Mouse (Mus musculus): ENCODE results near the gene Cacna2d2.

Gene Cacna2d2

GRCm38 (mm10) chr9:107541474-107542351, 142.3 kb downstream of the Cacna2d2 start, which contains the start of the genes Cyb561d2 and Nprl2:
Gene Cyb561d2, minus strand, starts transcription at chr9:107542193.
Gene Nprl2, plus strand, starts transcription at chr9:107542226.
- DNase-seq, result peak; percentile 95 to 97

- DNase-seq, result no peak
These were observed 142.9 kb downstream of the Cacna2d2 start for GRCm38 (mm10) chr9:107542352-107542686.

- peak; percentile 41 to 57 for DNase-seq
These were observed 143.3 kb downstream of the Cacna2d2 start for GRCm38 (mm10) chr9:107542721-107543120.

DNA sequence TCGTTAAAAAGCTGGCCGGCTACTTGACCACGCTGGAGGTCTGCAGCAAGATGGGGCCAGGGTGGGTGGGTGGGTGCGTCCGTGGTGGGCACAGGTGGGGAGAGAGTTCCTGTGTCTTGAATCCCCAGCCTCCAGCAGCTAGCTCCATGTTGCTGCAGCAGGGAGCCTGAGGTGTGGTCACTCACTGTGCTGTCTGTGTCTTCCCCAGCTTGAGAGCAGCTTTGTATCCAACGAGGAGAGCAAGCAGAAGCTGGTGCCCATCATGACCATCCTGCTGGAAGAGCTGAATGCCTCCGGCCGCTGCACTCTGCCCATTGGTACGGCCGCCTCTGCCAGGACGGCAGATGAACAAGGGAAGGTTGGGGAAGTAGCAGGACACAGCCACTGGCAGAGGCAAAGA, 143.9 kb downstream of the Cacna2d2 start:
- DNase-seq, result no peak

- no peak for DNase-seq
These were observed 144.8 kb downstream of the Cacna2d2 start for GRCm38 (mm10) chr9:107544196-107544700.

DNA sequence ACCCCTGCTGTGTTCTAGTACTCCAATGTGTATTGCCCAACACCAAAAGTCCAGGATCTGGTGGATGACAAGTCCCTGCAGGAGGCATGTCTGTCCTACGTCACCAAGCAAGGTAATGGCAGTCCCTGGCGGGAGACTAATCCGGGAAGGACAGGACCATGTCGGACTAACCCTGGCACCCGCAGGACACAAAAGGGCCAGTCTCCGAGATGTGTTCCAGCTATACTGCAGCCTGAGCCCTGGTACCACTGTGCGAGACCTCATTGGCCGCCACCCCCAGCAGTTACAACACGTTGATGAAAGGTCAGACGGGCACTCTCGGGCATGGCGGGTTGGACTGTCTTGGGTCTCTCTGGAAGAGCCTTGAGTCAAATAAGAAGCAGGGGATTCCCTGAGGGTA, 145.3 kb downstream of the Cacna2d2 start:
- DNase-seq, result no peak

- no peak for DNase-seq
These were observed 145.8 kb downstream of the Cacna2d2 start for GRCm38 (mm10) chr9:107545199-107545598.

DNA sequence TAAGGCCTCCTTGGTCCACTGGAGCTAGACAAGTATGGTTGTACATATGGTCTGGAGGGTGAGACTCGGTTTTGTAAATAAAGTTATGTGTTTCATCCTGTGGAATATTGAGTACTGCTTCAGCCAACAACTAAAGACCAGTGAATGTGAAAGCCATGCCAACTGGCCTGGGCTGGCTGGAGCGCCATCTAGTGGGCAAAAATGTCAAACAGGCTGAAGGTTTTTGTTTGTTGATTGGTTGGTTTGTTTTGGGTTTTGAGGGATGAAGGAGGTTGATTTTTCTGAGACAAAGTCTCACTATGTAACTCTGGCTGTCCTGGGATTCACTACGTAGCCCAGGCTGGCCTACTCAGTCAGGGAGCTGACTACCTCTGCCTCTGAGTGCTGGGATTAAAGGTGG, 146.2 kb downstream of the Cacna2d2 start:
- peak; percentile 88 to 89 for DNase-seq

- DNase-seq, result peak; percentile 95 to 97
These were observed 147.6 kb downstream of the Cacna2d2 start, which contains the start of gene Zmynd10 for GRCm38 (mm10) chr9:107547026-107547425. Gene Zmynd10, plus strand, starts transcription at chr9:107547298.

GRCm38 (mm10) chr9:107547957-107548356, 148.5 kb downstream of the Cacna2d2 start:
- no peak for DNase-seq

DNA sequence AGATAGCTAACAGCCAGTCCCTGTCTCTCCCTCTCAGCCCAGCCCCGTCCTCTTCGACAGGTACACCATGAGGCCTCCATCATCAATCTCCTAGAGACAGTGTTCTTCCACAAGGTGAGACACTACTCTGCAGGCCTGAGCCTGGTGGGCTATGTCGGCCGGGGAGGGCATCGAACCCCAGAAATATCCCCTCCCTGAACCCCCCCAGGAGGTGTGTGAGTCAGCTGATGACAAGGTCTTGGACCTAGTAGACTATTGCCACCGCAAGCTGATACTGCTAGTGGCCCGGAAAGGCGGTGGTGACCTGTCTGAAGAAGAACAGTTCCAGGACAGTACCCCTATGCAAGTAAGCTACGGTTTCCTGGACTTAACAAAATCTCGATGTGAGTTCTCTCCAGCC, 149.4 kb downstream of the Cacna2d2 start:
- DNase-seq, result no peak

DNA sequence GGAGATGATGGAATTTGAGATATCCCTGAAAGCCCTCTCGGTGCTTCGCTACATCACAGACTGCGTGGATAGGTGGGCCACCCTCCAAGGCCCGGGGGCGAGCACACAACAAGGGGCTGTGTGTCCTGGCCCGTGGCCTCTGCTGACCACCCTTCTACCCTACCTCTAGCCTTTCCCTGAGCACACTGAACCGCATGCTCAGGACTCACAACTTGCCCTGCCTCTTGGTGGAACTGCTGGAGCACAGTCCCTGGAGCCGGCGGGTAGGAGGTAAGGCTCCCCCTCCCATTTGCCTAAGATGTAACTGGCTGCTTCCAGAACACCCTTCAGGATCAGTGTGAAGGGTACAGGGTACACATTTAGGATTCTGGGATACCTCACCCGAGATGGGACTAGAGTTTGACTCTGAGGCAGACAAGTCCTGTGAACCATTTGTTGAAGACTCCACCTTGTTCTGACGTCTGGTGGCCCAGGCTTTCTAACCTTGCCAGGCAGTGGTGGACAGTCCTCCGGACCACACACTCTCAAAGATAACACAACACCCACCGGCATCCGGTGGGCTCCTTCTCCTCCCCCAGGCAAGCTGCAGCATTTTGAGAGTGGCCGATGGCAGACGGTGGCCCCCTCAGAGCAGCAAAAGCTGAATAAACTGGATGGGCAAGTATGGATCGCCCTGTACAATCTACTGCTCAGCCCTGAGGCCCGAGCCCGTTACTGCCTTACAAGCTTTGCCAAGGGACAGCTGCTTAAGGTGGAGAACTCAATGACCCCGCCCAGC, 150.1 kb downstream of the Cacna2d2 start:
- no peak for DNase-seq

DNA sequence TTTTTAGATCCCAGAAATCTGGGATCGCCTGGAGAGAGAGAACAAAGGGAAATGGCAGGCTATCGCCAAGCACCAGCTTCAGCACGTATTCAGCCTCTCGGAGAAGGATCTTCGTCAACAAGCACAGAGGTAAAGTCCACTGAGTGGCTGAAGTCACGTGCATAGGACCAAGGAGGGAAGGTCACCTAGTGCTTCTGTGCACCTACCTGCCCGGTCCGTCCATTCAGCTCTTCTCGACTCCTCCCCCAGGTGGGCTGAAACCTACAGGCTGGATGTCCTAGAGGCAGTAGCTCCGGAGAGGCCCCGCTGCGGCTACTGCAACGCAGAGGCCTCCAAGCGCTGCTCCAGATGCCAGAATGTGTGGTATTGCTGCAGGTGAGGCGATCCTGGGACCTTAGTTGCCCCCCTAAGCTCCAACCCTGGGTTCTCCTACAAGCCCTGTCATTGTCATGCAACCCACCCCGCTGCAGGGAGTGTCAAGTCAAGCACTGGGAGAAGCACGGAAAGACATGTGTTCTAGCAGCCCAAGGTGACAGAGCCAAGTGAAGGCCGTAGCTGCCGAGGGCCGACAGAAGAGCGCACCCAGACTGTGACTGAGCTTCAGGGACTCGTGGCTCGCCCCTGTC, 151.2 kb downstream of the Cacna2d2 start:
- DNase-seq, result peak; percentile 46 to 70

DNA sequence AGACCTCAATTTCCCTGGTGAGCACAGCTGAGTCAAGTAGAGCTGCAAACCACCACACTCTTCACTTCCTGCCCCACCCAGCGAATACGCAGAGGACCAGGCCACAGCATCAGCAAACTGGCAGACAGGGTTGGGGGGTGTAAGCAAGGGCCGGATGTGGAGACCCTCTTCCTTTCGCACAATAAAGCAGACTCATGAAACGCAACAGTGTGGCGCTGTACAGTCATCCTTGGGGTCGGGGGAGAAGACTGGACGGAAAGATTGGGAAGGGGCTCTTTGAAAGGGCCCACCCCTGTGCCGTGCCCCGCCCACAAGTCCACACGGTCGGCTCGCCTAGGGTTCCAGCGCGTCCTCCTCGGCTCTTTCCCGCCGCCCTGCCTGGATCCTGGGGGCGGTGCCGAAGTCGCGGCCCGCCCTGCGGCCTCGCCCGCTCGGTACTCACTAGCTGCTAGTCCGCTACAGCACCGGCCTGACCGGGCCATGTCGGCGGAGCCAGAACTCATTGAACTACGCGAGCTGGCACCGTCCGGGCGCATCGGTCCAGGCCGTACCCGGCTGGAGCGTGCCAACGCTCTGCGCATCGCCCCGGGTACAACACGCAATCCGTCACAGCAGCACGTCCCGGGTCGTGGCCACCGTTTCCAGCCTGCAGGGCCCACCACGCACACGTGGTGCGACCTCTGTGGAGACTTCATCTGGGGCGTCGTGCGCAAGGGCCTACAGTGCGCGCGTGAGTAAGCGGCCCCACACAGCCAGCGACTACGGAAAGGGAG, 151.9 kb downstream of the Cacna2d2 start, which contains the start of gene Rassf1:
Gene Rassf1 (plus strand): TSS at position 439 of the 773 bp plus-strand sequence.
- peak; percentile 81 to 87 for DNase-seq

- DNase-seq, result peak; percentile 37 to 59
These were observed 152.5 kb downstream of the Cacna2d2 start for GRCm38 (mm10) chr9:107551890-107552355.

- DNase-seq, result peak; percentile 11 to 14
These were observed 153.4 kb downstream of the Cacna2d2 start for GRCm38 (mm10) chr9:107552690-107553393.

GRCm38 (mm10) chr9:107553541-107554318, 154.3 kb downstream of the Cacna2d2 start:
- DNase-seq, result peak; percentile 60 to 76

DNA sequence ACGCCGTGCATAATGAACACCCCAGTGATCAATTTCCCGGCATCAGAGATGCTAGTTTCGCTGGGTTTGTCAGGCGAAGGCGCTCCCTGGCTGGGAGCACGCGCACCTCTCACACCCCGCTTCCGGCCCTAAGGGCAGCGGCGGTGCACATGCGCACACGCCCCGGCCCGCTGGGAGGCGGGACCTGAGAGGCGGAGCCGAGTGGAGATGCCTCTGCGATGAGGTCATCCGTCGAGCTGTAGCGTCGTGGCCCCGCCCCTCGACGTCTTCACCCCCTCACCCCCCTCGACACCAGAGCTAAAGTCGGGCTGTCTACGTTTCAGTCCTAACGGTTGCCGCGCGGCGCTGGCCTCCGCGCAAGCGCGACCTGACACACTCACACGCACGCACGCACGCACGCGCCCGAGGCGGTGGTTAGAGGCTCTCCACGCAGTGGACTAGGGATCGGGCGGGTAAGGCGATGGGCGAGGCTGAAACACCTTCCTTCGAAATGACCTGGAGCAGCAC, 155.0 kb downstream of the Cacna2d2 start:
- DNase-seq, result peak; percentile 96 to 98

- DNase-seq, result peak; percentile 73 to 82
These were observed 155.6 kb downstream of the Cacna2d2 start for GRCm38 (mm10) chr9:107555031-107555457.

DNA sequence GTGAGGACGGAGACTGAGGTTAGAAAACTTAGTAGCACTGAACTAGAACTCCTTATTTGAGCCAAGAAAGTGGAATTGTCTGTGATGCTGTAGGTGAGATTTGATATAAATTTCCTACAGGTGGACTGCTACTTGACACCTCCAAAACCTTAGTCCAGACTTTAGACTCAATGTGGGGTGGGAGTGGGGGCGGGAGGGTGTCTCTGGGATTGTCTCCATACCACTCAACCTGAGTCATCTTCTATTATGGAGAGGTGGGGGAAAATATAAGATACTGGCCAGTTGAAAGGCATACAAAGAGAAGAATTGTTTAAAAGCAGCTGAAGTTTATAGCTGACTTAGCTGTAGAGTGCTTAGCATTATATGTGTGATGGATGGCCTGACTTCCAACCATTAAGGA, 156.3 kb downstream of the Cacna2d2 start:
- no peak for DNase-seq
